Mouse (Mus musculus) forebrain, embryonic 13.5 days (tissue): ENCODE results near the gene Id1. TPM values are rescaled to one million over a fixed set of nuclear protein-coding genes. Genes with fewer than 3 reads are reported as not detected.

Experiments used
- ATAC-seq: fragments of 200-750 bp; cut with Nextera tagmentation; 2 replicates; pipeline ENCODE4 v1.8.0; 2017
- H3K27ac ChIP-seq: fragments of 300-500 bp; sonication (generic); 2 replicates; pipeline ENCODE4 v1.5.1; 2015; ENCODE audit warnings: inconsistent platforms, mild to moderate bottlenecking, moderate library complexity
- H3K27me3 ChIP-seq: fragments of 300-500 bp; sonication (generic); 2 replicates; pipeline ENCODE4 v1.6.1; 2015; ENCODE audit warnings: mild to moderate bottlenecking, inconsistent platforms
- H3K36me3 ChIP-seq: fragments of 300-500 bp; sonication (generic); 2 replicates; pipeline ENCODE4 v1.6.1; 2015; ENCODE audit warnings: mild to moderate bottlenecking, inconsistent platforms; ENCODE audit not compliant: poor library complexity, severe bottlenecking
- H3K4me1 ChIP-seq: fragments of 300-500 bp; sonication (generic); 2 replicates; pipeline ENCODE4 v1.6.1; 2015; ENCODE audit warnings: inconsistent platforms
- H3K4me2 ChIP-seq: fragments of 300-500 bp; sonication (generic); 2 replicates; pipeline ENCODE4 v1.6.1; 2015; ENCODE audit warnings: inconsistent platforms, mild to moderate bottlenecking, moderate library complexity
- H3K4me3 ChIP-seq: fragments of 300-500 bp; sonication (generic); 2 replicates; pipeline ENCODE4 v1.5.1; 2015; ENCODE audit warnings: mild to moderate bottlenecking, inconsistent platforms
- H3K9ac ChIP-seq: fragments of 300-500 bp; sonication (generic); 2 replicates; pipeline ENCODE4 v1.6.1; 2015; ENCODE audit warnings: mild to moderate bottlenecking, inconsistent platforms
- H3K9me3 ChIP-seq: fragments of 300-500 bp; sonication (generic); replicated peaks from 2 replicates; pipeline ENCODE4 v1.6.1; 2016; ENCODE audit warnings: inconsistent platforms
- WGBS: fragments of 180-500 bp; shearing (Covaris S2); methylation state at CpG from one replicate; pipeline ENCODE4 v1.1.7; 2015; 5-methylcytosine and 5-hydroxymethylcytosine counted together
- microRNA-seq: library from miRNA; unstranded; fragments of <30 nt; microRNA quantifications from one replicate; pipeline ENCODE4, GENCODE M21; 2016
- polyA plus RNA-seq: library from polyadenylated mRNA; unstranded; fragments of >200 nt; fragmentation: Nextera tagmentation; extraction: Ambion mirVana; gene quantifications from 2 replicates; pipeline ENCODE4 v1.2.1, GENCODE M21; 2015

Gene Id1
- polyA plus RNA-seq, 1 experiment from 2014 or later = 25.8 TPM

GRCm38 (mm10) chr2:152776435-152776834 is 40.4 kb downstream of the Id1 start:
- no peak overlapping the region for H3K27ac ChIP-seq
- H3K4me3 ChIP-seq = no peak overlapping the region
- H3K9me3 ChIP-seq = no peaks in the 10 kb centered on the region
- WGBS = 90% methylated on average over 2 of the region's 2 CpGs
- no peak overlapping the region for H3K4me2 ChIP-seq
- no peaks in the 10 kb centered on the region for H3K27me3 ChIP-seq
- no peak for ATAC-seq
- H3K4me1 ChIP-seq = no peaks in the 10 kb centered on the region
- no peak overlapping the region for H3K9ac ChIP-seq
- H3K36me3 ChIP-seq = peaks cover 25% of the 10 kb centered on the region

- H3K4me2 ChIP-seq = no peak overlapping the region
- 85% methylated on average over 3 of the region's 3 CpGs for WGBS
- H3K9me3 ChIP-seq = no peaks in the 10 kb centered on the region
- no peak overlapping the region for H3K9ac ChIP-seq
- H3K27me3 ChIP-seq = no peaks in the 10 kb centered on the region
- peaks cover 31% of the 10 kb centered on the region for H3K36me3 ChIP-seq
- no peaks in the 10 kb centered on the region for H3K4me1 ChIP-seq
- no peak overlapping the region for H3K4me3 ChIP-seq
- H3K27ac ChIP-seq = no peak overlapping the region
- ATAC-seq = no peak
Observed at GRCm38 (mm10) chr2:152777081-152777480, 41.0 kb downstream of the Id1 start.

- no peak for ATAC-seq
- Histone ChIP-seq H3K4me3 (no peak overlapping the region), H3K9me3 (no peaks in the 10 kb centered on the region), H3K4me2 (no peak overlapping the region), H3K27me3 (no peaks in the 10 kb centered on the region), H3K36me3 (peaks cover 46% of the 10 kb centered on the region), H3K4me1 (no peaks in the 10 kb centered on the region), H3K9ac (no peak overlapping the region), H3K27ac (no peak overlapping the region)
- 95% methylated on average over 2 of the region's 2 CpGs for WGBS
Observed at GRCm38 (mm10) chr2:152780466-152780865, 44.4 kb downstream of the Id1 start.

GRCm38 (mm10) chr2:152781031-152781711 is 45.1 kb downstream of the Id1 start:
- Histone ChIP-seq H3K9ac (no peak overlapping the region), H3K36me3 (peaks cover 46% of the 10 kb centered on the region), H3K4me3 (no peak overlapping the region), H3K9me3 (no peaks in the 10 kb centered on the region), H3K27ac (no peak overlapping the region), H3K27me3 (no peaks in the 10 kb centered on the region), H3K4me2 (no peak overlapping the region), H3K4me1 (no peaks in the 10 kb centered on the region)
- 73% methylated on average over 3 of the region's 3 CpGs for WGBS
- ATAC-seq = no peak

GRCm38 (mm10) chr2:152782656-152783055 is 46.6 kb downstream of the Id1 start:
- ATAC-seq = no peak
- H3K9ac ChIP-seq = no peak overlapping the region
- H3K27me3 ChIP-seq = no peaks in the 10 kb centered on the region
- 79% methylated on average over 5 of the region's 5 CpGs for WGBS
- peaks cover 42% of the 10 kb centered on the region for H3K36me3 ChIP-seq
- no peak overlapping the region for H3K4me3 ChIP-seq
- no peak overlapping the region for H3K27ac ChIP-seq
- no peaks in the 10 kb centered on the region for H3K4me1 ChIP-seq
- no peaks in the 10 kb centered on the region for H3K9me3 ChIP-seq
- no peak overlapping the region for H3K4me2 ChIP-seq

GRCm38 (mm10) chr2:152783241-152783640 is 47.2 kb downstream of the Id1 start:
- no peaks in the 10 kb centered on the region for H3K9me3 ChIP-seq
- no peak overlapping the region for H3K4me2 ChIP-seq
- no peaks in the 10 kb centered on the region for H3K4me1 ChIP-seq
- H3K36me3 ChIP-seq = peaks cover 42% of the 10 kb centered on the region
- no peak overlapping the region for H3K4me3 ChIP-seq
- H3K27me3 ChIP-seq = no peaks in the 10 kb centered on the region
- H3K27ac ChIP-seq = no peak overlapping the region
- H3K9ac ChIP-seq = no peak overlapping the region
- WGBS = 96% methylated on average over 5 of the region's 5 CpGs
- no peak for ATAC-seq

GRCm38 (mm10) chr2:152784640-152785039 is 48.6 kb downstream of the Id1 start:
- H3K4me3 ChIP-seq = no peak overlapping the region
- 94% methylated on average over 8 of the region's 8 CpGs for WGBS
- H3K9ac ChIP-seq = no peak overlapping the region
- no peaks in the 10 kb centered on the region for H3K9me3 ChIP-seq
- no peak overlapping the region for H3K27ac ChIP-seq
- no peaks in the 10 kb centered on the region for H3K27me3 ChIP-seq
- H3K36me3 ChIP-seq = peaks cover 36% of the 10 kb centered on the region
- no peak for ATAC-seq
- peaks cover 10% of the 10 kb centered on the region for H3K4me1 ChIP-seq
- no peak overlapping the region for H3K4me2 ChIP-seq

GRCm38 (mm10) chr2:152785446-152786350 is 49.6 kb downstream of the Id1 start:
- Histone ChIP-seq H3K36me3 (peaks cover 35% of the 10 kb centered on the region), H3K27me3 (no peaks in the 10 kb centered on the region), H3K4me1 (peaks cover 11% of the 10 kb centered on the region), H3K4me2 (no peak overlapping the region), H3K9ac (no peak overlapping the region), H3K4me3 (no peak overlapping the region), H3K9me3 (no peaks in the 10 kb centered on the region), H3K27ac (no peak overlapping the region; the same call in 1 of the 2 replicates)
- 80% methylated on average over 18 of the region's 18 CpGs for WGBS
- ATAC-seq = no peak

Small RNAs within 50 kb of the gene (microRNA-seq; reads per million reads assigned to microRNA genes)
- gene Gm23802 = not detected

Other genes starting within 250 kb of the Id1 start
- gene Defb22, start 246.1 kb upstream of the Id1 start, polyA plus RNA-seq = not detected in 2 replicates
- gene Defb26, start 224.6 kb upstream of the Id1 start, polyA plus RNA-seq = not detected in 2 replicates
- gene Defb28, start 218.0 kb upstream of the Id1 start, polyA plus RNA-seq = not detected in 2 replicates
- not detected in 2 replicates for gene Defb29, start 196.2 kb upstream of the Id1 start, polyA plus RNA-seq
- gene Gm17416, start 166.9 kb upstream of the Id1 start, polyA plus RNA-seq = not detected in 2 replicates
- gene Defb21, start 163.5 kb upstream of the Id1 start, polyA plus RNA-seq = not detected in 2 replicates
- gene Defb19, start 155.9 kb upstream of the Id1 start, polyA plus RNA-seq = not detected in 2 replicates
- not detected in 2 replicates for gene Defb45, start 136.9 kb upstream of the Id1 start, polyA plus RNA-seq
- gene Defb36, start 131.9 kb upstream of the Id1 start, polyA plus RNA-seq = not detected in 2 replicates
- gene Defb25, start 113.2 kb upstream of the Id1 start, polyA plus RNA-seq = not detected in 2 replicates
- 0.19 and 0.20 TPM in 2 replicates for gene Rem1, start 109.3 kb upstream of the Id1 start, polyA plus RNA-seq
- gene H13, start 66.8 kb upstream of the Id1 start, polyA plus RNA-seq = 131 and 142 TPM in 2 replicates
- 40.0 and 42.2 TPM in 2 replicates for gene Mcts2, start 49.2 kb upstream of the Id1 start, polyA plus RNA-seq
- gene Cox4i2, start 17.9 kb downstream of the Id1 start, polyA plus RNA-seq = 4.4 and 4.8 TPM in 2 replicates
- 155 and 164 TPM in 2 replicates for gene Bcl2l1, start 95.5 kb downstream of the Id1 start, polyA plus RNA-seq
- gene Tpx2, start 111.7 kb downstream of the Id1 start, polyA plus RNA-seq = 102 and 103 TPM in 2 replicates
- not detected in 2 replicates for gene Mylk2, start 175.1 kb downstream of the Id1 start, polyA plus RNA-seq
- 2.7 and 2.9 TPM in 2 replicates for gene Foxs1, start 197.0 kb downstream of the Id1 start, polyA plus RNA-seq
- gene Dusp15, start 215.4 kb downstream of the Id1 start, polyA plus RNA-seq = 2.5 and 4.1 TPM in 2 replicates
- 1.7 and 1.8 TPM in 2 replicates for gene Ttll9, start 226.2 kb downstream of the Id1 start, polyA plus RNA-seq